Mouse (Mus musculus) intestine, postnatal 0 days (tissue): Measurements from ENCODE around the gene C1qtnf2. TPM values are rescaled to one million over a fixed set of nuclear protein-coding genes. Genes with fewer than 3 reads are reported as not detected.

Source experiments
- ATAC-seq: fragments of 200-750 bp; cut with Nextera tagmentation; 2 replicates; pipeline ENCODE4 v1.8.0; 2017; ENCODE audit warnings: mild to moderate bottlenecking, moderate TSS enrichment, moderate library complexity
- H3K27ac ChIP-seq: fragments of 300-500 bp; sonication (generic); 2 replicates; pipeline ENCODE4 v1.5.1; 2014; ENCODE audit warnings: mild to moderate bottlenecking, low read depth, low read length, moderate library complexity
- H3K27me3 ChIP-seq: fragments of 300-500 bp; sonication (generic); replicated peaks from 2 replicates; pipeline ENCODE4 v1.6.1; 2014; ENCODE audit warnings: low read length, mixed read lengths; ENCODE audit not compliant: control insufficient read depth, insufficient read depth
- H3K36me3 ChIP-seq: fragments of 300-500 bp; sonication (generic); 2 replicates; pipeline ENCODE4 v1.6.1; 2014; ENCODE audit warnings: mild to moderate bottlenecking, moderate library complexity; ENCODE audit not compliant: control insufficient read depth, insufficient read depth
- H3K4me1 ChIP-seq: fragments of 300-500 bp; sonication (generic); replicated peaks from 2 replicates; pipeline ENCODE4 v1.6.1; 2014; ENCODE audit warnings: antibody characterized with exemption, low read length, mixed read lengths; ENCODE audit not compliant: control insufficient read depth, insufficient read depth
- H3K4me2 ChIP-seq: fragments of 300-500 bp; sonication (generic); replicated peaks from 2 replicates; pipeline ENCODE4 v1.6.1; 2014; ENCODE audit warnings: low read depth, mild to moderate bottlenecking, moderate library complexity
- H3K4me3 ChIP-seq: fragments of 300-500 bp; sonication (generic); 2 replicates; pipeline ENCODE4 v1.5.1; 2014; ENCODE audit warnings: low read depth, low read length
- H3K9ac ChIP-seq: fragments of 300-500 bp; sonication (generic); 2 replicates; pipeline ENCODE4 v1.6.1; 2014; ENCODE audit warnings: mild to moderate bottlenecking, low read depth, low read length
- H3K9me3 ChIP-seq: fragments of 300-500 bp; sonication (generic); 2 replicates; pipeline ENCODE4 v1.6.1; 2016; ENCODE audit warnings: mixed run types; ENCODE audit not compliant: control insufficient read depth
- CTCF ChIP-seq: sonication (generic); IDR thresholded peaks from 2 replicates; pipeline ENCODE4 v1.5.1; 2016; ENCODE audit warnings: low read depth, mild to moderate bottlenecking, control low read depth, antibody characterized with exemption, moderate library complexity
- WGBS: fragments of 180-500 bp; shearing (Covaris S2); extraction: QIAGEN DNeasy Blood & Tissue Kit; methylation state at CpG from one replicate; pipeline ENCODE4 v1.1.7; 2014; 5-methylcytosine and 5-hydroxymethylcytosine counted together
- polyA plus RNA-seq: library from polyadenylated mRNA; unstranded; fragments of >200 nt; fragmentation: Nextera tagmentation; extraction: Ambion mirVana; gene quantifications from 2 replicates; pipeline ENCODE4 v1.2.1, GENCODE M21; 2015

Gene C1qtnf2
- polyA plus RNA-seq, 1 experiment from 2014 or later: 9.4 TPM

- no peak overlapping the region for H3K4me2 ChIP-seq
- H3K27me3 ChIP-seq: no peaks in the 10 kb centered on the region
- no peaks in the 10 kb centered on the region for H3K9me3 ChIP-seq
- no peak overlapping the region for H3K4me3 ChIP-seq
- peak; percentile 62 for TF ChIP-seq CTCF
- H3K9ac ChIP-seq: no peak overlapping the region
- H3K4me1 ChIP-seq: no peaks in the 10 kb centered on the region; the same call in 1 of the 2 replicates
- H3K27ac ChIP-seq: no peak overlapping the region
- no peak for ATAC-seq
- 76% methylated on average over 5 of the region's 5 CpGs for WGBS
- peaks cover 13% of the 10 kb centered on the region for H3K36me3 ChIP-seq
Measured at GRCm38 (mm10) chr11:43531619-43532018, 57.5 kb downstream of the C1qtnf2 start.

- TF ChIP-seq CTCF: no peak
- H3K27me3 ChIP-seq: no peaks in the 10 kb centered on the region
- no peaks in the 10 kb centered on the region for H3K9me3 ChIP-seq
- no peak overlapping the region for H3K9ac ChIP-seq
- H3K4me1 ChIP-seq: no peaks in the 10 kb centered on the region; the same call in 1 of the 2 replicates
- no peak overlapping the region for H3K4me2 ChIP-seq
- no peak overlapping the region for H3K4me3 ChIP-seq
- 90% methylated on average over 6 of the region's 6 CpGs for WGBS
- no peak for ATAC-seq
- H3K27ac ChIP-seq: no peak overlapping the region; the same call in 1 of the 2 replicates
- H3K36me3 ChIP-seq: peaks cover 31% of the 10 kb centered on the region
Measured at GRCm38 (mm10) chr11:43537074-43537473, 63.0 kb downstream of the C1qtnf2 start.

GRCm38 (mm10) chr11:43539863-43540262, 65.8 kb downstream of the C1qtnf2 start:
- Histone ChIP-seq H3K9me3 (no peaks in the 10 kb centered on the region), H3K4me1 (peaks cover 3% of the 10 kb centered on the region; the same call in 1 of the 2 replicates), H3K4me3 (no peak overlapping the region), H3K27me3 (no peaks in the 10 kb centered on the region), H3K36me3 (peaks cover 18% of the 10 kb centered on the region; the same call in 1 of the 2 replicates), H3K27ac (no peak overlapping the region), H3K4me2 (no peak overlapping the region), H3K9ac (no peak overlapping the region)
- 36% methylated on average over 6 of the region's 6 CpGs for WGBS
- TF ChIP-seq CTCF: no peak
- no peak for ATAC-seq

Other genes with a start within 250 kb of the C1qtnf2 start
- 88.3 and 88.4 TPM in 2 replicates for gene Pttg1, start 48.0 kb upstream of the C1qtnf2 start, polyA plus RNA-seq
- gene Slu7, start 40.5 kb upstream of the C1qtnf2 start, polyA plus RNA-seq: 33.6 and 40.3 TPM in 2 replicates
- gene Ccnjl, start 54.5 kb downstream of the C1qtnf2 start, polyA plus RNA-seq: 15.8 and 19.1 TPM in 2 replicates
- 5.3 and 7.9 TPM in 2 replicates for gene 4933415A04Rik, start 112.8 kb downstream of the C1qtnf2 start, polyA plus RNA-seq
- 88.4 and 127 TPM in 2 replicates for gene Fabp6, start 127.3 kb downstream of the C1qtnf2 start, polyA plus RNA-seq
- 12.1 and 12.5 TPM in 2 replicates for gene Pwwp2a, start 207.7 kb downstream of the C1qtnf2 start, polyA plus RNA-seq